ENCODE assay signal across 13 mouse cellular contexts in genomic region chr1:190044036-190044435, GRCm38 (mm10).
"Had no signal": no experiment of that assay in that cellular context is flagged by ENCODE, and none has a peak within 500 bp of the region (broad histone marks: within the 10 kb centered on the region; RNA-seq: fewer than 3 reads in every experiment).

No protein-coding gene starts in this region.

- H3K9me3 ChIP-seq: intestine, embryonic 15.5 days; midbrain, embryonic 13.5 days had no signal

- H3K4me3 ChIP-seq: intestine, embryonic 15.5 days; left cerebral cortex, adult 2 months; midbrain, embryonic 13.5 days had no signal

- ATAC-seq: hindbrain, embryonic 16.5 days; intestine, embryonic 15.5 days; lung, postnatal 0 days; midbrain, embryonic 13.5 days; midbrain, embryonic 16.5 days had no signal

- H3K4me1 ChIP-seq: intestine, embryonic 15.5 days had no signal

- H3K9ac ChIP-seq: intestine, embryonic 15.5 days; liver, embryonic 14.5 days; lung, embryonic 14.5 days; midbrain, embryonic 13.5 days had no signal

- DNase-seq: layer of hippocampus, postnatal 36 days; lung, embryonic 14.5 days; thymus, adult 18-20 months; thymus, postnatal 36 days had no signal

- H3K4me2 ChIP-seq: intestine, embryonic 15.5 days; lung, embryonic 14.5 days; midbrain, embryonic 13.5 days had no signal

- H3K27ac ChIP-seq: intestine, embryonic 15.5 days; kidney, postnatal 0 days; left cerebral cortex, adult 2 months; liver, embryonic 14.5 days; macrophage; midbrain, embryonic 13.5 days had no signal

- H3K36me3 ChIP-seq: intestine, embryonic 15.5 days; midbrain, embryonic 13.5 days had no signal

- H3K27me3 ChIP-seq: intestine, embryonic 15.5 days had no signal
